Mouse (Mus musculus) embryonic facial prominence, embryonic 11.5 days (tissue): ENCODE data around the gene Ganab. TPM values are rescaled to one million over a fixed set of nuclear protein-coding genes. Genes with fewer than 3 reads are reported as not detected.
A peak's percentile ranks its signal among the peaks of the same experiment; 100 is the strongest.

Source experiments
- ATAC-seq: fragments of 200-750 bp; cut with Nextera tagmentation; replicated peaks from 2 replicates; pipeline ENCODE4 v1.8.0; 2017; ENCODE audit warnings: low read depth; ENCODE audit not compliant: insufficient number of reproducible peaks, low FRiP score, low TSS enrichment
- DNase-seq: peaks from one replicate; pipeline ENCODE4 v3.0.0-alpha.2; 2015; ENCODE audit warnings: low spot score
- H3K27ac ChIP-seq: fragments of 300-500 bp; sonication (generic); replicated peaks from 2 replicates; pipeline ENCODE4 v1.5.1; 2014; ENCODE audit warnings: mild to moderate bottlenecking, low read depth, low read length, control low read depth
- H3K27me3 ChIP-seq: fragments of 300-500 bp; sonication (generic); 2 replicates; pipeline ENCODE4 v1.6.1; 2014; ENCODE audit warnings: mild to moderate bottlenecking, low read length, moderate library complexity, mixed read lengths; ENCODE audit not compliant: control insufficient read depth, insufficient read depth
- H3K36me3 ChIP-seq: fragments of 300-500 bp; sonication (generic); replicated peaks from 2 replicates; pipeline ENCODE4 v1.6.1; 2014; ENCODE audit warnings: low read depth, mild to moderate bottlenecking, low read length, moderate library complexity, mixed read lengths; ENCODE audit not compliant: control insufficient read depth, insufficient read depth
- H3K4me1 ChIP-seq: fragments of 300-500 bp; sonication (generic); 2 replicates; pipeline ENCODE4 v1.6.1; 2014; ENCODE audit warnings: low read length, mixed read lengths; ENCODE audit not compliant: control insufficient read depth, insufficient read depth
- H3K4me2 ChIP-seq: fragments of 300-500 bp; sonication (generic); 2 replicates; pipeline ENCODE4 v1.6.1; 2014; ENCODE audit warnings: low read depth, mild to moderate bottlenecking, control low read depth, low read length, moderate library complexity
- H3K4me3 ChIP-seq: fragments of 300-500 bp; sonication (generic); 2 replicates; pipeline ENCODE4 v1.5.1; 2014; ENCODE audit warnings: low read depth, low read length, control low read depth
- H3K9ac ChIP-seq: fragments of 300-500 bp; sonication (generic); replicated peaks from 2 replicates; pipeline ENCODE4 v1.6.1; 2014; ENCODE audit warnings: mild to moderate bottlenecking, control low read depth, low read length
- H3K9me3 ChIP-seq: fragments of 300-500 bp; sonication (generic); replicated peaks from 2 replicates; pipeline ENCODE4 v1.6.1; 2016; ENCODE audit warnings: mild to moderate bottlenecking, low read length, inconsistent platforms, mixed read lengths; ENCODE audit not compliant: control insufficient read depth
- WGBS: fragments of 180-500 bp; shearing (Covaris S2); extraction: QIAGEN DNeasy Blood & Tissue Kit; methylation state at CpG from one replicate; pipeline ENCODE4 v1.1.7; 2014; 5-methylcytosine and 5-hydroxymethylcytosine counted together
- polyA plus RNA-seq: library from polyadenylated mRNA; unstranded; fragments of >200 nt; fragmentation: Nextera tagmentation; extraction: Ambion mirVana; gene quantifications from 2 replicates; pipeline ENCODE4 v1.2.1, GENCODE M21; 2014

Ganab gene
- 97.4 and 114 TPM in 2 replicates for polyA plus RNA-seq

GRCm38 (mm10) chr19:8897865-8898495 is at the start of gene Ganab:
Gene Ganab (plus strand): TSS chr19:8898071.
- H3K9me3 ChIP-seq = no peaks in the 10 kb centered on the region
- peak within 1 kb of the TSS; percentile 80 for H3K4me3 ChIP-seq
- peak within 1 kb of the TSS; percentile 81 for H3K9ac ChIP-seq
- DNase-seq (peak; percentile 99), ATAC-seq (peak; percentile 98)
- peak within 1 kb of the TSS; percentile 72 for H3K4me2 ChIP-seq
- no peaks in the 10 kb centered on the region for H3K27me3 ChIP-seq
- peaks cover 3% of the 10 kb centered on the region for H3K36me3 ChIP-seq
- H3K27ac ChIP-seq = peak within 1 kb of the TSS; percentile 78
- no peaks in the 10 kb centered on the region for H3K4me1 ChIP-seq
- WGBS = under 1% methylated on average over 53 of the region's 53 CpGs

DNA sequence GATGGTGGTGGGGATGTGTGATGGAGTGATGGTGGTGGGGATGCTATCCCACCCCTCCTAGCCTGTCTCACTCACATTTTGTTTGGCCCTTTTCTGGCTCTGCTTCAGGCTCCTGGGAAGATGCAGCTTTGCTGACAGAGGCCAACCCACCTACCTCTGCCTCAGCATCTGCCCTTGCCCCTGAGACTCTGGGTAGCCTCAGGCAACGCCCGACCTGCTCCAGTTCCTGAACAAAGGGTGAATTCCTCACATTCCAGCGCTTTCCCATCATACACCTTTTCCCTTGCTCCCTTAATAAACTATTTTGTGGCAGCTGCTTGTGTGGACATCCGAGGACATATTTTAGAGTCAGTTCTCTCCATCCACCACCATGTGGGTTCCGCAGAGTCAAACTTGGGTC is 49.5 kb upstream of the Ganab start:
- no peak overlapping the region for H3K27ac ChIP-seq
- no peak for ATAC-seq
- 72% methylated on average over 5 of the region's 5 CpGs for WGBS
- H3K9me3 ChIP-seq = no peaks in the 10 kb centered on the region
- H3K4me3 ChIP-seq = no peak overlapping the region
- no peak overlapping the region for H3K4me2 ChIP-seq
- no peaks in the 10 kb centered on the region for H3K27me3 ChIP-seq
- H3K36me3 ChIP-seq = no peaks in the 10 kb centered on the region
- H3K4me1 ChIP-seq = peaks cover 4% of the 10 kb centered on the region
- no peak overlapping the region for H3K9ac ChIP-seq
- DNase-seq = no peak

GRCm38 (mm10) chr19:8850402-8850901 is 47.4 kb upstream of the Ganab start, which contains the start of gene Lrrn4cl:
Gene Lrrn4cl (plus strand): TSS chr19:8850768.
- Histone ChIP-seq H3K27ac (0 out of 2 replicates have a peak within 1 kb of the TSS, but pooled peaks have one; percentile 8), H3K9me3 (no peaks in the 10 kb centered on the region), H3K4me2 (no peak within 1 kb of the TSS), H3K36me3 (no peaks in the 10 kb centered on the region), H3K4me3 (no peak within 1 kb of the TSS), H3K4me1 (peaks cover 4% of the 10 kb centered on the region), H3K27me3 (no peaks in the 10 kb centered on the region), H3K9ac (peak within 1 kb of the TSS; percentile 22; the same call in 1 of the 2 replicates)
- DNase-seq = peak; percentile 55
- WGBS = 16% methylated on average over 7 of the region's 7 CpGs
- ATAC-seq = no peak

GRCm38 (mm10) chr19:8851639-8852038 is 46.2 kb upstream of the Ganab start:
- H3K4me3 ChIP-seq = no peak overlapping the region
- no peaks in the 10 kb centered on the region for H3K27me3 ChIP-seq
- no peaks in the 10 kb centered on the region for H3K9me3 ChIP-seq
- ATAC-seq (no peak), DNase-seq (no peak)
- H3K9ac ChIP-seq = no peak overlapping the region; the same call in 1 of the 2 replicates
- H3K4me1 ChIP-seq = peaks cover 4% of the 10 kb centered on the region
- H3K27ac ChIP-seq = no peak overlapping the region
- H3K36me3 ChIP-seq = no peaks in the 10 kb centered on the region
- H3K4me2 ChIP-seq = no peak overlapping the region
- WGBS = 55% methylated on average over 7 of the region's 7 CpGs

- Histone ChIP-seq H3K4me3 (no peak overlapping the region), H3K27me3 (no peaks in the 10 kb centered on the region), H3K9me3 (no peaks in the 10 kb centered on the region), H3K4me2 (no peak overlapping the region), H3K36me3 (no peaks in the 10 kb centered on the region), H3K9ac (peak overlapping the region; percentile 9; the same call in 1 of the 2 replicates), H3K4me1 (peaks cover 4% of the 10 kb centered on the region), H3K27ac (no peak overlapping the region)
- WGBS = 60% methylated on average over 10 of the region's 10 CpGs
- ATAC-seq = no peak
- DNase-seq = no peak
Observed at GRCm38 (mm10) chr19:8852236-8852928, 45.5 kb upstream of the Ganab start.

DNA sequence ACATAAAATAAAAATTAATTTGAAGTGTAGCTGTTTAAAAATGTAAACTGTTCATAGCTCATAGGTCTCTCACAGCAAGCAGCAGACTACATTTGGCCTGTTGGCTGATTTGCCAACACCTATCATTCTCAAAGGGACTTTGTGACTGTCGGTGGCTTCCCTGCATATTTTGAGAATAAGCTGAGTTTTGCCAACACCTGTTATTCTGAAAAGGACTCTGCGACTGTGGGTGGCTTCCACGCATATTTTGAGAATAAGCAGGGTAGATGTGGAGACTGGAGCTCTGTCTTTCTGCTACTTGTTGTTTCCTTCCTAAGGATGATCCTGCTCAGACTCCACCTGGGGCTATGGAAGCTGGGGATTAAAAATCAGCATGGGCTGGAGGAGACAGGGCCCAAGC is 44.8 kb upstream of the Ganab start:
- DNase-seq = no peak
- no peak overlapping the region for H3K9ac ChIP-seq
- H3K9me3 ChIP-seq = no peaks in the 10 kb centered on the region
- WGBS = 79% methylated on average over 3 of the region's 3 CpGs
- H3K36me3 ChIP-seq = no peaks in the 10 kb centered on the region
- no peak overlapping the region for H3K27ac ChIP-seq
- ATAC-seq = no peak
- H3K4me2 ChIP-seq = no peak overlapping the region
- no peak overlapping the region for H3K4me3 ChIP-seq
- H3K4me1 ChIP-seq = peaks cover 4% of the 10 kb centered on the region
- H3K27me3 ChIP-seq = no peaks in the 10 kb centered on the region

GRCm38 (mm10) chr19:8857689-8858088 is 40.2 kb upstream of the Ganab start:
- no peaks in the 10 kb centered on the region for H3K4me1 ChIP-seq
- H3K9ac ChIP-seq = no peak overlapping the region
- H3K4me3 ChIP-seq = no peak overlapping the region
- DNase-seq = peak; percentile 64
- H3K27me3 ChIP-seq = no peaks in the 10 kb centered on the region
- no peaks in the 10 kb centered on the region for H3K9me3 ChIP-seq
- H3K27ac ChIP-seq = no peak overlapping the region
- no peak overlapping the region for H3K4me2 ChIP-seq
- WGBS = 37% methylated on average over 4 of the region's 4 CpGs
- H3K36me3 ChIP-seq = no peaks in the 10 kb centered on the region
- no peak for ATAC-seq

DNA sequence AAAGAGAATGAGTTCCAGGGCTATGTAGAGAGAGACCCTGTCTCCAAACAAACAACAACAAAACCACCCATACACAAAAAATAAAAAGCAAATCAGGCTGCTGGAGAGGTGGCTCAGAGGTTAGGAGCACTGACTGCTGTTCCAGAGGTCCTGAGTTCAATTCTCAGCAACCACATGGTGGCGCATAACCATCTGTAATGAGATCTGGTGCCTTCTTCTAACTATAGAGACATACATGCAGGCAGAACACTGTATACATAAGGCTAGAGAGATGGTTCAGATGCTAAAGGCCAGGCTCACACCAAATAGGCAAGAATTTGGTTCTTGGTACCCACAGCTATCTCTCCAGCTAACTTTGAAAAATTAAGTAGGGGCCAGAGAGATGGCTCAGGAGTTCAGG is 38.9 kb upstream of the Ganab start:
- no peak overlapping the region for H3K4me2 ChIP-seq
- ATAC-seq (no peak), DNase-seq (no peak)
- no peaks in the 10 kb centered on the region for H3K27me3 ChIP-seq
- H3K4me3 ChIP-seq = no peak overlapping the region
- no peak overlapping the region for H3K27ac ChIP-seq
- H3K9ac ChIP-seq = no peak overlapping the region
- no peaks in the 10 kb centered on the region for H3K9me3 ChIP-seq
- WGBS = 30% methylated on average over 1 of the region's 1 CpGs
- H3K36me3 ChIP-seq = no peaks in the 10 kb centered on the region
- no peaks in the 10 kb centered on the region for H3K4me1 ChIP-seq
